Mouse (Mus musculus) kidney, postnatal 36 days (tissue): Measurements from ENCODE around the gene Ears2.

ENCODE experiments used
- DNase-seq, 2 experiments: peaks; one replicate each; pipeline ENCODE4 v3.0.0; 2021 to 2022; ENCODE audit warnings: mixed read lengths in 2 of 2

Gene Ears2

GRCm38 (mm10) chr7:122066945-122067516 is at the start of gene Ears2, which contains the start of gene Ubfd1:
Gene Ears2, minus strand, starts transcription at chr7:122067263.
Gene Ubfd1, plus strand, starts transcription at chr7:122067175.
- DNase-seq = peak; percentile 96 to 97

DNA sequence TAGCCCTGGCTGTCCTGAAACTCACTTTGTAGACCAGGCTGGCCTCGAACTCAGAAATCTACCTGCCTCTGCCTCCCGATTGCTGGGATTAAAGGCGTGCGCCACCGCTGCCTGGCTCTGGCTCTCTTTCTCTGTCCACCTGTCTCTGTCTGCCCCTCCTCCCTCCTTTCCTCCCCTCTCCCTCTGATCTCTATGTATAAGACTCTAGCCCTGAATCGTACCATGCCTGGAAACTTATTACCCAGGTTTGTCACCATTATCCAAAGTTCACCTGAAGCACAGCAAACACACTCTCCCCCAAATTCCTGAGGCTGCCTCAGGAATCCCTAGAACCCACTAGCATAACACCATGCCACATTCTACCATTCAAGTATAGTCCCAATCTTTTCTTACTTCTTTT is 41.1 kb upstream of the Ears2 start:
- DNase-seq = peak; percentile 27 to 43

- peak; percentile 87 to 94 for DNase-seq
Measured at GRCm38 (mm10) chr7:122101747-122102244, 34.7 kb upstream of the Ears2 start, which contains the start of gene Ndufab1. Gene Ndufab1, minus strand, starts transcription at chr7:122101886.

DNA sequence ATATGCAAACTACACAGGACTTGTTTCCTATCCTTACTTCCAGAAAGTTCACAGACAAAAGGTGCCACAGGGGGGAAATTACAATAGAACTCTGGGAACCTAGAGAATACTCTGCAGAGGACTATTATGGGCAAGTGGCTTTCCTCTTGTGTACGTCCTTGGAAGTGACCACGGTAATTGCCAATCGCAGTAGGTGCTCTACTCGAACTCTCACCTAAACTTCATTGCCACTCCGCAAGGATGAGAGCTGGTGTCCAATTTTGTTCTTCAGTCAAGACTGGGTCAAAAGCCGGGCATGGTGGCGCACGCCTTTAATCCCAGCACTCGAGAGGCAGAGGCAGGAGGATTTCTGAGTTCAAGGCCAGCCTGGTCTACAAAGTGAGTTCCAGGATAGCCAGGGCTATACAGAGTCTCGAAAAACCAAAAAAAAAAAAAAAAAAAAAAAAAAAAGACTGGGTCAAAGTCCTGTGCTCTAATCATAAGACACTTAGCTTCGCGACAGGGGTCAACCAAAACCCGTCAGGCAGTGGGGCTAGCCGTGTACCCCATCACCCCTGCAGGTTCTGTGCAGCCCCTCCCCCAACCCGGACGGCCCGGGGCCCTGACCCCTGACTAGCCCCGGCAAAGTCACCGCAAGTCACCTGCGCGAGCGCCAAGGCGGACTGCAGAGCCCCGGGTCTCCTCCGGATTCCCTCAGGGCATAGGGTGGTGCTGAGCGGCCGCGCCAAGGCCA is 34.1 kb upstream of the Ears2 start:
- peak in 1 of 2 experiments; percentile 79 for DNase-seq

DNA sequence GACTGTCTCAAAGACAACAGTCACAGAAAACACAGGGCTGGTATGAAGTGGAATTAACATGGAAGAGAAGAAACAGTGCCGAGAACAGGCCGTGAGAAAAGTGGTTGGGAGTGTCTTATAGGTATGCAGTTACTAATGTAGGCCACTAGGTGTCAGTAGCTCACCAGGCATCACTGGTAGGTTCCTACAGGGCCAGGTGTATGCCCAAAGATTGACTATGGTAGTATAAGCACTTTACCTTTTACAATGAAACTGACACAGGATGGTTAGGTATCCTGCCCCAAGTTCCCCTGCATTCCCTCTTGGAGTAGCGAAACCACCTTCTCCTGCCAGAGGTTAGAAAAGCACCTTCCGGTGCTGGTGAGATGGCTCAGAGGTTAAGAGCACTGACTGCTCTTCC is 32.2 kb upstream of the Ears2 start:
- peak; percentile 62 to 63 for DNase-seq

DNA sequence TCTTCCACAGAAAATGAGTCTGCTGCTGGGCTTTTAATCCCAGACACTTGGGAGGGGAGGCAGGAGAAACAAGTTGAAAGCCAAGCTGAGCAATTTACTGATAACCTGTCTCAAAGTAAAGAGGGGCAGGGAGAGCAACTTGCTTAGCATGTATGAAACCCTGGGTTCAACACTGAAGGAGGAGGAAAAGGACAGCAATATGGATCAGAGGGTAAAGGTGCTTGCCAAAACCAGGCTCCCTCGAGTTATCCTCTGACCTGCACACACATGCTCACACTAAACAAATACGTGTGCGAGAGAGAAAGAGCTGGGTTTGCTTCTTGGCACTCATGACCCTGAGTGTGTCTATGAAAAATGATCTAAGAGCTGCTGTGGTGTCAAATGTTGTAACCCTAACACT is 30.9 kb upstream of the Ears2 start:
- DNase-seq = no peak

GRCm38 (mm10) chr7:122094564-122095330 is 27.7 kb upstream of the Ears2 start:
- peak in 1 of 2 experiments; percentile 21 for DNase-seq

- DNase-seq = no peak
Measured at GRCm38 (mm10) chr7:122087195-122087982, 20.3 kb upstream of the Ears2 start.

GRCm38 (mm10) chr7:122081071-122081470 is 14.0 kb upstream of the Ears2 start:
- no peak for DNase-seq

GRCm38 (mm10) chr7:122079798-122080554 is 12.9 kb upstream of the Ears2 start:
- DNase-seq = peak; percentile 47 to 48

DNA sequence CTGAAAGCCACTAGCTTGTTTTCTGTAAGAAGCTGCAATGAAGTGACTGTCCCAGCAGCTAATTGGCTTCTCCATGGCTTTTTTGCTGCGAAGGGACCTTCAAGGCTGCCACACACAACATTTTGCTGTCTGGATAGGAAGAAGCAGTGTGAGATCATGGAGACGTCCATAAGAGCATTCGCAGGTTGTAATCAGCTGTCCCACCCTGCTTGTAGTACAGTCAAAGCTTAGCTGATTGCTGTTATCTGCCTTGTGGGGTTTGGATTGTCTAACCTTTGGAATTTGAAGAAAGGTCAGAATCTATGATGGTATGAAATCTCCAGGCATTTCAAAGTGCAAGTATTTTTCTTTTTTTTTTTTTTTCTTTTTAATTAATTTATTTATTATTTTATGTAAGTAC is 7.3 kb upstream of the Ears2 start:
- no peak for DNase-seq

GRCm38 (mm10) chr7:122067517-122068381 is 686 bp upstream of the Ears2 start:
- peak in 1 of 2 experiments; percentile 38 for DNase-seq

- peak in 1 of 2 experiments; percentile 8 for DNase-seq
Measured at GRCm38 (mm10) chr7:122066102-122066944, 740 bp downstream of the Ears2 start.

DNA sequence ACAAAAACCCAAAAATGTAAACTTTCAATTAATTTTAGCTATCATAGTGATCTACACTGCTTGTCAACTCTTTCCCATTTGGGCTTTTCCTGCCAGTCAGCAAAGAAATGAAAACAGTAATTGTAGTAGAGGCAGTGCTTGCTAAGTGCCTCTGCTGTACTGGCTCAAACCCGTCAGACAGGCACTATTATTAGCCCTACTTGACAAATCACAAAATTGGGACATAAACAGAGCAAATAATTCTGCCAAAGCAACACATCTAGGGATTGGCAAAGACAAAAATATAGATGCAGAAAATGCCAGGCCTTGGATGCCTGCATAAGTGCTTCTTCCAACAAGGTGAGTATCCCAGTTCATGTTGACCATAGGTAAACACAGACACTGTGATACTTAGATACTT is 1.4 kb downstream of the Ears2 start:
- DNase-seq = no peak

GRCm38 (mm10) chr7:122056633-122057032 is 10.4 kb downstream of the Ears2 start:
- DNase-seq = no peak

DNA sequence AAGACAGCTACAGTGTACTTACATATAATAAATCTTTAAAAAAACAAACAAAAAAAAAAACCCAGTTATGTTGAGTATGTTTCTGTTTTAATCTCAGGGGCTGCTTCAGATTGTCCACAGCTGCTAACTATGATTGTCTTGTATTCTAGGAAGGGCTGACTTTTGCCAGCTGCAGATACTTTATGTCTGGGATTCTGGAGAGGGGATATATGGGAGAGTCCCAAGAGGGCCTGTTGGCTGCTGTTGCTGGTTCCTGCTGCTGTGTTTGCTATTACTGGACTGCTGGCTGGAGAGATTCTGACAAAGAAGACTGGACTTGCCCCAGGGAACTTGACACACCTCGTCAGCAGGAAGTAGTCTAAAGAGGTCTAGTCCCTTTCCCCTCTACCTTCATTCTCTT is 16.2 kb downstream of the Ears2 start:
- DNase-seq = no peak

DNA sequence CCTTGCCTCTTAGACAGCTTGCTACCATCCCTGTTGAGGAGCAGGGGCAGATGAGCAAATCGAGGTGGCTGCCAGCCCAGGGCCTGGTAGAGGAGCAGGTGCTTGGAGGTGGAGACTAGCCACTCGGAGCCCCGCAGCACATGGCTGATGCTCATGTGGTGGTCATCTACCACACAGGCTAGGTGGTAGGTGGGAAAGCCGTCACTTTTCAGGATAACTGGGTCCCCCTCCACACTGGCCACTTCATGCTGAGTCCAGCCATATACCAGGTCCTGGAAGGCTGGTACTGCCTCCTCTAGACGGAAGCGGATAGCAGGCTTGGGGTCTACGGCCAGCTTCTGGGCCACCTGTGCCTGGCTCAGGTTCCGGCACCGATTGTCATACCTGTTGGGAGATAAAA is 18.9 kb downstream of the Ears2 start:
- no peak for DNase-seq

DNA sequence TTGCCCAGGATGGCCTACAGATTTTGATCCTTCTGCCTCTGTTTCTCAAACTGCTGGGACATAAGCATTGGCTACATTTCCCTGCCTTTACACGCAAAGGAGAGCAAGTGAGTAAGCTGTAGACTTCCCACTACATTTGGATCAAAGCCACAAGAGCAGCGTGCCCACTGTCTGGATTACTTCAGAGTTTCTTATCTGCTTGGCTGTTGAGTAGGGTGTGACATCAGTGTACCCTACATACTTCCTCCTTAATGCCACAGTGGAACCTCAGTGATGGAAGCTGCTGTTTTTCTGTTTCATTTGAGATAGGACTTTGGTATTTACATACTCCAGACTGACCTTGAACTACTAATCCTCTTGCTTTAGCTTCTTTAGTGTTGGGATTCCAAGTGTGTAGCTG is 20.2 kb downstream of the Ears2 start:
- DNase-seq = no peak

GRCm38 (mm10) chr7:122045711-122046110 is 21.4 kb downstream of the Ears2 start:
- no peak for DNase-seq

GRCm38 (mm10) chr7:122045181-122045634 is 21.9 kb downstream of the Ears2 start:
- peak; percentile 11 to 32 for DNase-seq
